Mouse (Mus musculus): ENCODE data around the gene Abhd5.

Gene Abhd5

GRCm38 (mm10) chr9:122349286-122349685 is 2.1 kb upstream of the Abhd5 start:
- no peak for DNase-seq

DNA sequence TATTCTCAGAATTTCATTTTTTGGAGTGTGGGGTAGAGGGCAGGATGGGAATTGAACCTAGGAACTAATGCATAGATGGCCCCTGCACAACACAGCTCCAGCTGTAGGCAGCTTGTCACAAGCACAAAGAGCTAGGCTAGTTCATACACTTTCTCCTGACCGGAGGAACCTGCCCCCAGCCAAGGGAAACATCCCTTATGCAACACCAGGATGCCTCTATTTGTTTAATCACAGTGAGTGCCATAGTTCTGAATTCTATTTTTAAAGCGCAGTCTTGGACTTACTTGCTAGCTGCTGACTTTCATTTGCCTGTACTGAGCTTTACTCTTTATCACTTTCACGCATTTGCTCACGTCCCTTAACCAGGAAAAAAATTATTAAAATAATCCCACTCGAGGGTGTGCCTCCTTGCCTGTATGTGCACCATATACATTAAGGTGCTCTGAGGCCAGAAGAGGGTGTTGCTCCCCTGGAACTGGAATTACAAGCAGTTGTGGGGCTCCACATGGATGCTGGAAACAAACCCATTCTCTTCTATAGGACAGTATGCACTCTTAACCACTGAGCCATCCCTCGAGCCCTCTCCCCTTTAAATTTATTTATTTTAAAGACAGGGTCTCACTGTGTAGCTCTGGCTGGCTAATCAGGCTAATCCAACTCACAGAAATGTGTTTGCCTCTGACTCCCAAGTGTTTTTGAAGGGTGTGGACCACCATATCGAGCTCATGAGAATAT is 845 bp upstream of the Abhd5 start:
- no peak for DNase-seq

DNA sequence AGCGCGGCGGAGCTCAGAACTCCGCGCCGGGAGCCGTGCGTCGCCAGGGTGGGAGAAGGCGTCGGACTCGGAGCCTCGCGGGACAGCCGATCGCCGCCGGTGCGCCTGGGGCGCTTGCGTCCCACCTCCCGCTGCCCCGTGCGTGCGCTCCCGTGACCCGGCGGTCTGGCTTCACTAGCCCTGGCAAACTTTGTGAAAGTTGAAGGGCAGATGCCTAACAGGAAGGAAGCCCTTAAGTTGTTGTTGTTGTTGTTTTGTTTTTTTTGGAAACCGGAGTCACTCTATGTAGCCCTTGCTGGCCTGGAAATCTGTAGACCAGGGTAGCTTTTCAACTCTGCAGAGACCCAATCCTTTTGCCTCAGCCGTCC is 601 bp downstream of the Abhd5 start:
- DNase-seq = no peak

- DNase-seq = no peak
These were observed 1.5 kb downstream of the Abhd5 start for GRCm38 (mm10) chr9:122352911-122353310.

- no peak for DNase-seq
These were observed 2.8 kb downstream of the Abhd5 start for GRCm38 (mm10) chr9:122354240-122354639.

DNA sequence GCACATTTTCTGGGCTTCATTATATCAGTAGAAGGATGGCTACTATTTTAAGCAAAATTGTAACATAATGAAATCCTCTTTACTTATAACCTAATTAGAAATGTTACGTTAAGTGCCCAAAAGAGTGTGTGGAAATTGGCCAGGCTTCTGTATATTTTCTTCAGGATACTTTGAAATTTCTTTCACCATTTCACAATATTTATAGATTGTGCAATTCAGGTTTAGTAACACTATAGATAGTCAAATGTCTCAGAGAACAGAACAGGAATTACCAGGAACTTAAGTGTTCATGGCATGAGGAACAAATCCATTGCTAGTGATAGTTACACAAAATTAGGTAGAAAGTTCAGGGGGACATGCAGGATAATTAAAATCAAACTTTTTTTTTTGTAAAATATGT is 5.7 kb downstream of the Abhd5 start:
- no peak for DNase-seq

- no peak for DNase-seq
These were observed 6.2 kb downstream of the Abhd5 start for GRCm38 (mm10) chr9:122357626-122358025.

DNA sequence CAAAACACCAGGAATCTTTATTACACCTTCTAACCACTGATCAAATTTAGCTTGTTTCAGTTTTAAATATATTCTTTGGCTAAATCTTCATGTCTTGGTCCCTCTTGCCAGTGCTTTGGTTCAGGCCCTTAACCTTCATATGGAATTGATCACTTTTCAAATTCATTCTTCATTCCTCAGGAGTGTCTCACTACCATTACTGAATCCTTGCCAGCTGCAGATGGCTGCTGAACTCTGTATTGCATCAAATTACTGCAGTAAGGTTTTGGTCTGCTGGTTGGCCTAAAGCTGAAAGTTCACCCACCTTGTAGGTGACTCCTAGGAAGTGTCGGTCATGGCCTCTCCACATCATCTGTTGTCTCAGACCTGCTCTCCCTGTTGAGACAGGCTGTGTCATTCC is 12.8 kb downstream of the Abhd5 start:
- DNase-seq = no peak

DNA sequence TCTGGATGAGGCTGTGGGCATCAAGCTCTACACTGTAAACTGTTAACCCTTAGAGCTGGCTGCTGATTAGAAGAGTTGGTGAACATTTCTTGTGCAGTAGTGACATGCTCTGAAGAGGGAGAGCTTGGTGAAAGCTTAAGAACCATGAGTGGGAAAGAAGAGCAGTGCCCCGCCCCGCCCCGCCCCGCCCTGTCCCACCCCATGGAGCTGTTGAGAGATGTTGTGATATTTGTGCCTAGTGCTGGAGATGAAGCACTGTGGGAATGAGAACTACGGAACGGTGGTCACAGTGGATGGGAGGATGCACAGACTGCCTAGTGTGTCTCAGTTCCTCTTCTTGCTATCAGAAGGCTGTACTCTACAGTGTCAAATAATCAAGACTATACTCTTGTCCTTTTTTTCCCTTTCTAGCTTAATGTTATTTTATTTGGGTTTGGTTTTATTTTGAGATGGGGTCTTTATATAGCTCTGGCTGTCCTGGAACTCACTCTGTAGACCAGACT is 18.9 kb downstream of the Abhd5 start:
- no peak for DNase-seq

DNA sequence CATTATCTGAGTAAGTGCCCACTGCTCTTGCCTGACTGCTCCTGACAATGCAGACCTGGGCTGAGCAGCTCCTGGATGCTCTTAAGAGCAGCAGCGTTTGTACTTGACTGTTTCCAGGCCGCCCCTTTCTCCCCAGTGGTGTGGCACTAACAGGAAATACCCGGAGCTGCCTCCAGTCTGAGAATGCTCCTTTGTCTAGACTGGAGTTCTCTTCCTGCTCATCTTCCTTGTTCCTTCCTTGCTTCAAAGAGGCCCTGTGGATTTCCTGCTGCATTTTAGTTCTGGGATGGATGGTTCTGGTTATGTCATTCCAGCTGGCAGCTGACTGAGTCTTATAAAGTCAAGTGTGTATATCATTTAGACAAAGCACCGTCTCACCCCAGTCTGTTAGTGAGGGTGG is 21.1 kb downstream of the Abhd5 start:
- DNase-seq = no peak

DNA sequence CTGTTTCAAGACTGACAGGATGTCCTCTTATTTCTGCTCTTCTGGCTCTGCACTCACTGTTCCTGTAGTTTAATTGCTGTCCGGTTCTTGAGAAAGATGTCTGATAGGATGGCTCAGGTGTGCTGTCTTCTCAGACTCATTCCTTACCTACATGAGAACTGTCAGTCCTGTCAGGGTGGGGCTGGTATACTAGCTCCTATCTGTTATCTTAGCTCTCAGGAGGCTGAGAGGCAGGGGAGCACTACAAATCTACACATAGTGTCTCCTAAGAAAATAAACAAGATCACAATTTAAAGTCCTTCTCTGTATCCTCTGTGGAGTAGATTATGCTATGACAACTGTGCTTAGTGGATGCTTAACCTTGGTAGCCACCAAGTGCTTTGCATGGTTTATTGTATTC is 21.6 kb downstream of the Abhd5 start:
- no peak for DNase-seq

DNA sequence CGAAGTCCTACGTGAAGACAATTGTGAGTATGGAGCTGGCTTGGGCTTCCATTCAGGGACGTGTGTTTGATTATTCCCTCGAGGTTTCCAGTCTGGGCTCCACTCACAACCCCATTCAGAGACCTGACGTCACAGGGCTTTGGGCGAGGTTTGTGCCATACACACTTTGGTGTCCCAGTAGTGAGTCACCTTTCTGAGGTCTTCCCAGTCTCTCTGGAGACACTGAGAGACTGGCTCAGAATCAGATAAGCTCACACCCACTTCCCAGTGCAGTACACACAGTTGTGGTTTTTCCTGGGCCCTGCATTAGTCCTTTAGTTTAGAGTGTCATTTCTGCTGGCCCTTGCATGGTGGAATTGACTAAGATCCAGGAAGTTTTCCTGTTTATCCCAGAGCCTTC is 27.6 kb downstream of the Abhd5 start:
- DNase-seq = no peak

GRCm38 (mm10) chr9:122380959-122381358 is 29.6 kb downstream of the Abhd5 start:
- no peak for DNase-seq

DNA sequence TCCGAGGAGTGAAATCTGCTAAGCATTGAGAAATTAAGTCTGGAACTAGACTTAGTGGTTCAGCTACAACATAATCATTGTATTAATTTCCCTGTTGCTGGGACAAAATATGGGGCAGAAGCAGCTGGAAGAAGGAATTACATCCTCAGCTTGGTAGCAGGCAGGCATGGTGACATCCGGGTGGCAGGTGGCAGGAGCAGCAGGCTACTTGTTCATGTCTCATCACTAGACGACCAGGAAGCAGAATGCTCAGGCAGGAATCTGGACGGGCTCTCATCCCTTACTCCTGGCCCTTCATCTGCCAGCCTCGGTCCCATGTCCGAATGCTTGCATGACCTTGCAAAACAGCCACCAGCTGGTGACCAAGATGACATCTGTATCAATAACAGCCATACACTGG is 30.6 kb downstream of the Abhd5 start:
- DNase-seq = peak; percentile 32

DNA sequence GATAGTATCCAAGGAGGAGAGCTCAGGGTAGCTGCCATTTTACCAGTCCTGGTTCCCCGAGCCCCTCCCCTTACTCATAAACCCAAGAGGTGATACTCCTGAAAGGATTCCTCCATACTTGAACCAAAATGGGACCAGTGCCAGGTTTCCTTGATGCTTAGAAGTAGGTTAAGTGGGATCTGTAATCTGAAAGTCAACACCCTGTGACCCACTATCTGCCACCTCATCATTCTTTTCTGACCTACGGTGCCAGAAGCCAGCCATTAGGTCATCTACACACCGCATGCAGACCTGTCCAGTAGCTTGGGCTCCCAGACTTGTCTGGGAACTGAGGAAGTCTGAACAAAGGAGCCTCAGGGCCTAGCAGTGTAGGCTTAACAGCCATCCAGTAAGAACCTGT is 34.6 kb downstream of the Abhd5 start:
- DNase-seq = no peak

DNA sequence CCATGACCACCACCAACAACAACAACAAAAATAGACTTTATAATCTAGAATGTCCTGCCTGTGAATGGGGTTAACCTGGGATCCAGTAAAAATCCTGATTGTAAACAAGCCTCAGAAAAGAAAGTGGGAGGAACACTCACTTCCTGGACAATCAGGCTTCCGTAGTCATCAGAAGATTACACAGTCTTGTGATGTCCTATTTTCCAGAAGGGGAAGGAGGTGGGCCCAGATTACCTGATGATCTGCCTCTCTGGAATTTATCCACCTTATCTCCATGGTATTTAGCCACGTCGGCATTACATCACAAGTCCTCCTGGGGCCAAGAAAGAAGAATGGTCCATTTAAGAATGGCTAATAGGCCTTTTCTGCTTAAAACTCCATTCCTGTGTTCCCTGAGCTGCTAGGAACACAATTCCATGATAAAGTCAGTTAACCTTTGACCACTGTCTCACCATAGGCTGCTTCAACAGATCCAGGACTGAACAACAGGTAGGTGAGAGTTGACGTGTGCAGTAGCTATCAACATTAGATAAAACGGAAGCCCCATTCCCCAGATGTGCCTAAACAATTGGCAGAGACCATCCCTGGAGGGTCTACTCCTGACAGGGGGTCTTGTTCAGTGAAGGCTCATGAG is 38.0 kb downstream of the Abhd5 start:
- no peak for DNase-seq

GRCm38 (mm10) chr9:122395816-122396215 is 44.4 kb downstream of the Abhd5 start:
- DNase-seq = no peak

- DNase-seq = no peak
These were observed 45.7 kb downstream of the Abhd5 start for GRCm38 (mm10) chr9:122397156-122397555.

DNA sequence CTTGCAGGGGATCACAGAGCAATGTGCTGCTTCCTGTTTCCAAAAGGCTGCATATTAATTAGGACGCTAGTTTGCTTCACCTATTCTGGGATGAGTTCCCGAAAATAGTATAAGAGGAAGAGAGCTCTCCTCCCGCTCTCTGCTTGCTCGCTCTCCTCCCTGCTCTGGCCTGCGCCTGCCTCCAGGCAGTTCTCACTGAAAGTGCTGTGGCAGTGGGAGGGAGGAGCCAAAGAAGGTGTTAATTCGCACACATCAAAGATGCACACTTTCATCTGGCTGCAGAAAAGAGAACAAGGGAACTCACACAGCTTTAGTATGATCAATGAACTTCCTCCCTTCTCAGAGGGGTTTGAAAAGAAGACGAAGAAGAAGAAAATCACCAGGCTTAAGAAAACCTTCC is 47.3 kb downstream of the Abhd5 start:
- no peak for DNase-seq

DNA sequence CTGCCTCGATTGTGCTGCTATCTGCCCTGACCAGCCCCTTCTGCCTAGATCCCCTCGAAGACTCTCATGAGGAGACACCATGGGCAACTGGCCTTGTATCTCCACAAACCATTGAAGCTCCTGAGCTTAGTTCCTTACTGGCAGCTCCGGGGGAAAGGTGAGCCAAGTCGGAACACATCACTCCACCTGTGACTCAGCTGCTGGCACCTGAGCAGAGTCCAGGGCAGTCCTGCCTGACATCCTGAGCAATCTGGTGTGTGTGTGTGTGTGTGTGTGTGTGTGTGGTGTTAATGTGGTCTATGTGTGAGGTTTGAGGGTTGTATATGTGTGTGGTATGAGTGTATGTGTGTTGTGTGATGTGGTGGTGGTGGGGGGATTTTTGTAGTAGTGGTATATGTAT is 49.8 kb downstream of the Abhd5 start:
- DNase-seq = no peak

GRCm38 (mm10) chr9:122410437-122411175 is 59.2 kb downstream of the Abhd5 start:
- no peak for DNase-seq

DNA sequence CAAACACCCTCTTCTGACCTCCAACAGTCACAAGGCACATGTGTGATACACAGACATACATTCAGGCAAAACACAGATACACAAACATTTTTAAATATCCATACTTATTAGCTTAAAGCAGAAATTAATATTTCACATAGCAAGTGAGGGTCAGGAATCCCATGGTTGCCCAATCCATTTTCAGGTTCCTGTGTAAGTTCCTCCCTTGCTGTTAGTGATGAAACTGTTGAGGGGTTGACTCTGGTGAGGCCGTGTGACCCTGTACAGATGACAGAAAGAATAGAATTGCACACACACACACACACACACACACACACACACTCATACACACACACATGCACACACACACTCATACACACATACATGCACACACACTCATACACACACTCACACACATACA is 63.2 kb downstream of the Abhd5 start:
- no peak for DNase-seq

DNA sequence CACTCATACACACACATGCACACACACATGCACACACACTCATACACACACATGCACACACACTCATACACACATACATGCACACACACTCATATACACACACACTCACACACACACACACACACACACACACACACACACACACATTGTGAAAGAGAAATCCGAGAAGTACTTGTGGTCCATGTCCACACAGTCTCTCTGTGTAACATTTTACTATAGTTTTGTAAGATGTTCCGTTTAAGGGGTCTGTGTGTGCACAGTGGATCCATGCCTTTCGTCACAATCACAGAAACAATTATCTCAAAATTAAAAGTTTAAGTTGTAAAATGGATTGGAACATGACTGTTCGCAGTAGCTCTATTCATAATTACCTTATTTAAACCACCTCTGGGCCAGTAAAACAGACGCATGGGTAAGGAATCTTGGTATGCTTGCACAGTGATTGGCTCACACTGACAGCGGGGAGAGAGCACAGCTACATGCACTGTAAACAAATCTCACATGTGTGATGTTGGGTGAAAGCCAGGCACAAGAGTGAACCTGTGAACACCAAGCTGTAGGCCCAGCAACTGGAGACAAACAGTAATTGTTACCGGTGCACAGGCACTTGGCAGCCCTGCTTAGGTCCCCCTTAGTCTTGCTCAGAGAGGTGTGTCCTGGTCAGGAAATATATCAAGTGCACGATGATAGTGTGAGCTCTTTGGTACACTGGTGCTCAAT is 63.8 kb downstream of the Abhd5 start:
- DNase-seq = no peak
